Mouse (Mus musculus) heart, embryonic 14.5 days (tissue): Measurements from ENCODE around the gene Max. TPM values are rescaled to one million over a fixed set of nuclear protein-coding genes. Genes with fewer than 3 reads are reported as not detected.

Experiments
- ATAC-seq: fragments of 200-750 bp; cut with Nextera tagmentation; 2 replicates; pipeline ENCODE4 v1.8.0; 2017; ENCODE audit warnings: low read depth, moderate TSS enrichment; ENCODE audit not compliant: insufficient number of reproducible peaks, insufficient read depth, low FRiP score
- H3K27ac ChIP-seq, 2 experiments: fragments of 200-500 bp in 1 of 2; fragments of 300-500 bp in 1 of 2; sonication (generic) in 1 of 2; replicated peaks in 1 of 2; 2 replicates each; pipeline ENCODE4 v1.5.1; 2012 to 2014; ENCODE audit warnings: low read depth in 2 of 2, low read length in 2 of 2, control low read depth in 1 of 2, mild to moderate bottlenecking in 1 of 2, mixed read lengths in 1 of 2; ENCODE audit not compliant: control insufficient read depth in 1 of 2, insufficient read depth in 1 of 2
- H3K27me3 ChIP-seq: fragments of 300-500 bp; sonication (generic); 2 replicates; pipeline ENCODE4 v1.6.1; 2014; ENCODE audit warnings: mild to moderate bottlenecking, low read length, control low read depth; ENCODE audit not compliant: control insufficient read depth, insufficient read depth
- H3K36me3 ChIP-seq: fragments of 300-500 bp; sonication (generic); 2 replicates; pipeline ENCODE4 v1.6.1; 2014; ENCODE audit warnings: mild to moderate bottlenecking, control low read depth, low read length, mixed read lengths; ENCODE audit not compliant: control insufficient read depth, insufficient read depth
- H3K4me1 ChIP-seq, 2 experiments: fragments of 200-500 bp in 1 of 2; fragments of 300-500 bp in 1 of 2; sonication (generic) in 1 of 2; 2 replicates each; pipeline ENCODE4 v1.6.1; 2012 to 2014; ENCODE audit warnings: low read length in 2 of 2, control low read depth in 1 of 2, mixed read lengths in 1 of 2; ENCODE audit not compliant: control insufficient read depth in 2 of 2, insufficient read depth in 2 of 2
- H3K4me2 ChIP-seq: fragments of 300-500 bp; sonication (generic); 2 replicates; pipeline ENCODE4 v1.6.1; 2014; ENCODE audit warnings: mild to moderate bottlenecking, low read length
- H3K4me3 ChIP-seq, 2 experiments: fragments of 200-500 bp in 1 of 2; fragments of 300-500 bp in 1 of 2; sonication (generic) in 1 of 2; 2 replicates each; pipeline ENCODE4 v1.5.1; 2012 to 2014; ENCODE audit warnings: low read length in 2 of 2, mild to moderate bottlenecking in 2 of 2, control low read depth in 1 of 2, low read depth in 1 of 2, moderate library complexity in 1 of 2; ENCODE audit not compliant: control insufficient read depth in 1 of 2, insufficient read depth in 1 of 2
- H3K9ac ChIP-seq: fragments of 300-500 bp; sonication (generic); 2 replicates; pipeline ENCODE4 v1.6.1; 2014; ENCODE audit warnings: mild to moderate bottlenecking, low read length
- H3K9me3 ChIP-seq: fragments of 300-500 bp; sonication (generic); 2 replicates; pipeline ENCODE4 v1.6.1; 2016; ENCODE audit warnings: low read length, control low read depth; ENCODE audit not compliant: control insufficient read depth
- whole genome bisulfite sequencing: fragments of 180-500 bp; shearing (Covaris S2); extraction: QIAGEN DNeasy Blood & Tissue Kit; methylation state at CpG from one replicate; pipeline ENCODE4 v1.1.7; 2014; 5-methylcytosine and 5-hydroxymethylcytosine counted together
- polyA plus RNA-seq: library from polyadenylated mRNA; unstranded; fragments of >200 nt; fragmentation: Nextera tagmentation; extraction: Ambion mirVana; gene quantifications from 2 replicates; pipeline ENCODE4 v1.2.1, GENCODE M21; 2014

Max gene
- polyA plus RNA-seq, 1 experiment from 2014 or later = 21.7 TPM

- no peak for ATAC-seq
- no peak overlapping the region for H3K4me3 ChIP-seq
- H3K36me3 ChIP-seq = no peaks in the 10 kb centered on the region
- no peaks in the 10 kb centered on the region for H3K9me3 ChIP-seq
- H3K4me2 ChIP-seq = no peak overlapping the region
- H3K9ac ChIP-seq = no peak overlapping the region
- peaks cover 2 to 5% of the 10 kb centered on the region in 2 experiments; a peak in 1 of 4 replicates for H3K4me1 ChIP-seq
- H3K27me3 ChIP-seq = no peaks in the 10 kb centered on the region
- 63% methylated on average over 10 of the region's 10 CpGs for WGBS
- H3K27ac ChIP-seq = no peak overlapping the region
Observed at GRCm38 (mm10) chr12:76927539-76927938, 34.5 kb downstream of the Max start.

- Histone ChIP-seq H3K9ac (no peak overlapping the region), H3K9me3 (no peaks in the 10 kb centered on the region), H3K4me3 (no peak overlapping the region), H3K4me2 (no peak overlapping the region), H3K27me3 (no peaks in the 10 kb centered on the region), H3K36me3 (no peaks in the 10 kb centered on the region), H3K27ac (no peak overlapping the region), H3K4me1 (peaks cover 2 to 5% of the 10 kb centered on the region in 2 experiments; a peak in 1 of 4 replicates)
- WGBS = 66% methylated on average over 3 of the region's 3 CpGs
- ATAC-seq = no peak
Observed at GRCm38 (mm10) chr12:76927012-76927411, 35.0 kb downstream of the Max start.

- Histone ChIP-seq H3K36me3 (no peaks in the 10 kb centered on the region), H3K4me2 (no peak overlapping the region), H3K9ac (no peak overlapping the region), H3K27me3 (no peaks in the 10 kb centered on the region), H3K9me3 (no peaks in the 10 kb centered on the region), H3K4me3 (no peak overlapping the region), H3K4me1 (peaks cover 2 to 5% of the 10 kb centered on the region in 2 experiments; a peak in 1 of 4 replicates), H3K27ac (no peak overlapping the region)
- no peak for ATAC-seq
- WGBS = 62% methylated on average over 10 of the region's 10 CpGs
Observed at GRCm38 (mm10) chr12:76926338-76926945, 35.6 kb downstream of the Max start.

- Histone ChIP-seq H3K4me1 (peaks cover 2 to 5% of the 10 kb centered on the region in 2 experiments; a peak in 1 of 4 replicates), H3K36me3 (peaks cover 6% of the 10 kb centered on the region), H3K9me3 (no peaks in the 10 kb centered on the region), H3K4me2 (no peak overlapping the region), H3K27me3 (no peaks in the 10 kb centered on the region), H3K4me3 (no peak overlapping the region), H3K9ac (no peak overlapping the region), H3K27ac (no peak overlapping the region)
- ATAC-seq = no peak
- WGBS = 88% methylated on average over 10 of the region's 10 CpGs
Observed at GRCm38 (mm10) chr12:76924904-76925604, 36.9 kb downstream of the Max start.

GRCm38 (mm10) chr12:76923118-76923517 is 38.9 kb downstream of the Max start:
- H3K27me3 ChIP-seq = no peaks in the 10 kb centered on the region
- no peak for ATAC-seq
- H3K27ac ChIP-seq = no peak overlapping the region
- H3K9ac ChIP-seq = no peak overlapping the region
- H3K4me2 ChIP-seq = no peak overlapping the region
- no peaks in the 10 kb centered on the region for H3K9me3 ChIP-seq
- H3K36me3 ChIP-seq = peaks cover 6% of the 10 kb centered on the region
- H3K4me1 ChIP-seq = peaks cover 2 to 5% of the 10 kb centered on the region in 2 experiments; a peak in 1 of 4 replicates
- 88% methylated on average over 8 of the region's 8 CpGs for WGBS
- no peak overlapping the region for H3K4me3 ChIP-seq

GRCm38 (mm10) chr12:76920990-76921389 is 41.0 kb downstream of the Max start:
- Histone ChIP-seq H3K9me3 (no peaks in the 10 kb centered on the region), H3K9ac (no peak overlapping the region), H3K27me3 (no peaks in the 10 kb centered on the region), H3K4me3 (no peak overlapping the region), H3K36me3 (peaks cover 14% of the 10 kb centered on the region), H3K4me1 (no peaks in the 10 kb centered on the region), H3K27ac (no peak overlapping the region), H3K4me2 (no peak overlapping the region)
- WGBS = 81% methylated on average over 8 of the region's 8 CpGs
- no peak for ATAC-seq

GRCm38 (mm10) chr12:76920398-76920797 is 41.6 kb downstream of the Max start:
- H3K27ac ChIP-seq = no peak overlapping the region

More at GRCm38 (mm10) chr12:76920398-76920797, 41.6 kb downstream of the Max start:
- H3K4me3 ChIP-seq = no peak overlapping the region
- H3K4me1 ChIP-seq = no peaks in the 10 kb centered on the region
- no peak overlapping the region for H3K9ac ChIP-seq
- H3K27me3 ChIP-seq = no peaks in the 10 kb centered on the region
- WGBS = 72% methylated on average over 6 of the region's 6 CpGs
- no peaks in the 10 kb centered on the region for H3K9me3 ChIP-seq
- peaks cover 16% of the 10 kb centered on the region for H3K36me3 ChIP-seq
- no peak overlapping the region for H3K4me2 ChIP-seq
- ATAC-seq = no peak
